Mouse (Mus musculus): ENCODE measurements around the gene H2-Ob. TPM values are rescaled to one million over a fixed set of nuclear protein-coding genes. Genes with fewer than 3 reads are reported as not detected.

The H2-Ob gene
- polyA plus RNA-seq, 1 experiment from 2014 or later = not detected

- Histone ChIP-seq H3K27me3 (no peaks in the 10 kb centered on the region), H3K27ac (replicated peaks) (no peak overlapping the region), H3K4me2 (replicated peaks) (no peak overlapping the region), H3K9ac (replicated peaks) (no peak overlapping the region), H3K36me3 (no peaks in the 10 kb centered on the region), H3K4me3 (no peak overlapping the region), H3K4me1 (no peaks in the 10 kb centered on the region), H3K9me3 (no peaks in the 10 kb centered on the region)
- WGBS = 89% methylated on average over 4 of the region's 4 CpGs
- no peak for ATAC-seq (ENCODE audit: low FRiP score, low read depth)
These were observed 53.9 kb downstream of the H2-Ob start for GRCm38 (mm10) chr17:34292570-34292969.

GRCm38 (mm10) chr17:34293533-34293932 is 54.8 kb downstream of the H2-Ob start:
- Histone ChIP-seq H3K27ac (replicated peaks) (no peak overlapping the region), H3K4me1 (no peaks in the 10 kb centered on the region), H3K4me3 (no peak overlapping the region), H3K27me3 (no peaks in the 10 kb centered on the region), H3K9me3 (no peaks in the 10 kb centered on the region), H3K9ac (replicated peaks) (no peak overlapping the region), H3K36me3 (no peaks in the 10 kb centered on the region), H3K4me2 (replicated peaks) (no peak overlapping the region)
- WGBS = 54% methylated on average over 2 of the region's 2 CpGs
- no peak for ATAC-seq (ENCODE audit: low FRiP score, low read depth)

GRCm38 (mm10) chr17:34294249-34294648 is 55.5 kb downstream of the H2-Ob start:
- no peaks in the 10 kb centered on the region for H3K4me1 ChIP-seq
- H3K36me3 ChIP-seq = no peaks in the 10 kb centered on the region
- WGBS = 75% methylated on average over 4 of the region's 4 CpGs
- no peak overlapping the region for H3K4me3 ChIP-seq
- no peak for ATAC-seq (ENCODE audit: low FRiP score, low read depth)
- H3K9ac ChIP-seq (replicated peaks) = no peak overlapping the region
- no peaks in the 10 kb centered on the region for H3K9me3 ChIP-seq
- no peak overlapping the region for H3K4me2 ChIP-seq (replicated peaks)
- no peaks in the 10 kb centered on the region for H3K27me3 ChIP-seq
- H3K27ac ChIP-seq (replicated peaks) = no peak overlapping the region

GRCm38 (mm10) chr17:34295307-34295706 is 56.6 kb downstream of the H2-Ob start:
- no peak overlapping the region for H3K4me3 ChIP-seq
- no peak overlapping the region for H3K4me2 ChIP-seq (replicated peaks)
- no peaks in the 10 kb centered on the region for H3K36me3 ChIP-seq
- H3K9me3 ChIP-seq = no peaks in the 10 kb centered on the region
- H3K4me1 ChIP-seq = no peaks in the 10 kb centered on the region
- no peak for ATAC-seq (ENCODE audit: low FRiP score, low read depth)
- H3K27me3 ChIP-seq = no peaks in the 10 kb centered on the region
- H3K27ac ChIP-seq (replicated peaks) = no peak overlapping the region
- no peak overlapping the region for H3K9ac ChIP-seq (replicated peaks)

GRCm38 (mm10) chr17:34295891-34296794 is 57.4 kb downstream of the H2-Ob start:
- ATAC-seq (ENCODE audit: low FRiP score, low read depth) = no peak; the same call in 1 of the 2 replicates
- H3K4me3 ChIP-seq = peak overlapping the region; percentile 40
- WGBS = 23% methylated on average over 23 of the region's 23 CpGs
- H3K9me3 ChIP-seq = no peaks in the 10 kb centered on the region
- no peak overlapping the region; the same call in 1 of the 2 replicates for H3K9ac ChIP-seq (replicated peaks)
- H3K36me3 ChIP-seq = no peaks in the 10 kb centered on the region
- no peaks in the 10 kb centered on the region for H3K27me3 ChIP-seq
- H3K4me1 ChIP-seq = no peaks in the 10 kb centered on the region
- H3K27ac ChIP-seq (replicated peaks) = no peak overlapping the region
- H3K4me2 ChIP-seq (replicated peaks) = peak overlapping the region; percentile 52

- no peak overlapping the region for H3K4me3 ChIP-seq
- H3K27me3 ChIP-seq = no peaks in the 10 kb centered on the region
- no peaks in the 10 kb centered on the region for H3K9me3 ChIP-seq
- no peak overlapping the region for H3K9ac ChIP-seq (replicated peaks)
- WGBS = 71% methylated on average over 3 of the region's 3 CpGs
- no peak overlapping the region for H3K4me2 ChIP-seq (replicated peaks)
- H3K4me1 ChIP-seq = no peaks in the 10 kb centered on the region
- ATAC-seq (ENCODE audit: low FRiP score, low read depth) = no peak
- no peak overlapping the region for H3K27ac ChIP-seq (replicated peaks)
- H3K36me3 ChIP-seq = no peaks in the 10 kb centered on the region
These were observed 60.7 kb downstream of the H2-Ob start for GRCm38 (mm10) chr17:34299356-34299755.

- no peak overlapping the region for H3K27ac ChIP-seq (replicated peaks)
- no peaks in the 10 kb centered on the region for H3K27me3 ChIP-seq
- no peaks in the 10 kb centered on the region for H3K9me3 ChIP-seq
- no peak overlapping the region for H3K9ac ChIP-seq (replicated peaks)
- no peak overlapping the region for H3K4me2 ChIP-seq (replicated peaks)
- no peaks in the 10 kb centered on the region for H3K4me1 ChIP-seq
- no peaks in the 10 kb centered on the region for H3K36me3 ChIP-seq
- no peak overlapping the region for H3K4me3 ChIP-seq
- no peak for ATAC-seq (ENCODE audit: low FRiP score, low read depth)
- 97% methylated on average over 8 of the region's 8 CpGs for WGBS
These were observed 61.4 kb downstream of the H2-Ob start for GRCm38 (mm10) chr17:34300071-34300470.

- 78% methylated on average over 23 of the region's 23 CpGs for WGBS
- H3K27ac ChIP-seq (replicated peaks) = no peak overlapping the region
- H3K4me3 ChIP-seq = no peak overlapping the region
- ATAC-seq (ENCODE audit: low FRiP score, low read depth) = no peak
- no peaks in the 10 kb centered on the region for H3K4me1 ChIP-seq
- no peaks in the 10 kb centered on the region for H3K9me3 ChIP-seq
- H3K27me3 ChIP-seq = no peaks in the 10 kb centered on the region
- H3K4me2 ChIP-seq (replicated peaks) = no peak overlapping the region
- no peak overlapping the region for H3K9ac ChIP-seq (replicated peaks)
- H3K36me3 ChIP-seq = no peaks in the 10 kb centered on the region
These were observed 62.2 kb downstream of the H2-Ob start for GRCm38 (mm10) chr17:34300691-34301566.

- no peak for ATAC-seq (ENCODE audit: low FRiP score, low read depth)
These were observed 63.0 kb downstream of the H2-Ob start for GRCm38 (mm10) chr17:34301670-34302190.

GRCm38 (mm10) chr17:34303789-34304188 is 65.1 kb downstream of the H2-Ob start:
- H3K9me3 ChIP-seq = no peaks in the 10 kb centered on the region
- WGBS = 78% methylated on average over 2 of the region's 2 CpGs
- no peak overlapping the region for H3K9ac ChIP-seq (replicated peaks)
- H3K4me3 ChIP-seq = no peak overlapping the region
- H3K27ac ChIP-seq (replicated peaks) = no peak overlapping the region
- H3K27me3 ChIP-seq = peaks cover 10% of the 10 kb centered on the region
- no peak overlapping the region for H3K4me2 ChIP-seq (replicated peaks)
- no peaks in the 10 kb centered on the region for H3K4me1 ChIP-seq
- H3K36me3 ChIP-seq = no peaks in the 10 kb centered on the region
- ATAC-seq (ENCODE audit: low FRiP score, low read depth) = no peak

More at GRCm38 (mm10) chr17:34301670-34302190, 63.0 kb downstream of the H2-Ob start:
- no peak overlapping the region for H3K9ac ChIP-seq (replicated peaks)
- H3K27me3 ChIP-seq = no peaks in the 10 kb centered on the region
- WGBS = 90% methylated on average over 4 of the region's 4 CpGs
- H3K4me1 ChIP-seq = no peaks in the 10 kb centered on the region
- no peaks in the 10 kb centered on the region for H3K9me3 ChIP-seq
- no peak overlapping the region for H3K27ac ChIP-seq (replicated peaks)
- H3K4me3 ChIP-seq = no peak overlapping the region
- H3K36me3 ChIP-seq = no peaks in the 10 kb centered on the region
- no peak overlapping the region for H3K4me2 ChIP-seq (replicated peaks)
